Mouse (Mus musculus) small intestine, adult 2 months (tissue): ENCODE data around the gene Pdgfa. TPM values are rescaled to one million over a fixed set of nuclear protein-coding genes. Genes with fewer than 3 reads are reported as not detected.

Experiments
- H3K27ac ChIP-seq: fragments of 200-500 bp; 2 replicates; pipeline ENCODE4 v1.5.1; 2012; ENCODE audit warnings: low read depth, low read length, control low read depth, inconsistent platforms; ENCODE audit not compliant: insufficient read depth
- H3K27me3 ChIP-seq: fragments of 200-500 bp; 2 replicates; pipeline ENCODE4 v1.6.1; 2012; ENCODE audit warnings: mild to moderate bottlenecking, moderate library complexity, low read length, inconsistent platforms; ENCODE audit not compliant: control insufficient read depth, insufficient read depth
- H3K36me3 ChIP-seq: fragments of 200-500 bp; 2 replicates; pipeline ENCODE4 v1.6.1; 2012; ENCODE audit warnings: mild to moderate bottlenecking, low read length, control low read depth, inconsistent platforms; ENCODE audit not compliant: control insufficient read depth, insufficient read depth
- H3K4me1 ChIP-seq: fragments of 200-500 bp; 2 replicates; pipeline ENCODE4 v1.6.1; 2012; ENCODE audit warnings: low read length, inconsistent platforms, mixed read lengths; ENCODE audit not compliant: control insufficient read depth, insufficient read depth, insufficient read length
- H3K4me3 ChIP-seq: fragments of 200-500 bp; 2 replicates; pipeline ENCODE4 v1.5.1; 2012; ENCODE audit warnings: low read depth, mild to moderate bottlenecking, control low read depth, inconsistent platforms, low read length, moderate library complexity
- CTCF ChIP-seq: fragments of 200-500 bp; IDR thresholded peaks from 2 replicates; pipeline ENCODE4 v1.5.1; 2012; ENCODE audit warnings: low read depth, mild to moderate bottlenecking, control low read depth, inconsistent platforms, low read length, moderate library complexity, mixed read lengths; ENCODE audit not compliant: insufficient replicate concordance, insufficient read length; ENCODE audit errors: extremely low read depth
- POLR2A ChIP-seq: fragments of 200-500 bp; IDR thresholded peaks from 2 replicates; pipeline ENCODE4 v1.6.1; 2012; ENCODE audit warnings: low read depth, mild to moderate bottlenecking, control low read depth, inconsistent platforms, low read length, moderate library complexity
- WGBS: fragments of 180-500 bp; shearing (Covaris S2); methylation state at CpG from one replicate; pipeline ENCODE4 v1.1.7; 2018; 5-methylcytosine and 5-hydroxymethylcytosine counted together
- polyA plus RNA-seq: library from polyadenylated mRNA; depleted of rRNA; stranded (reverse); fragments of >200 nt; gene quantifications from 2 replicates; pipeline ENCODE4 v1.2.3, GENCODE M21; 2012

Gene Pdgfa
- polyA plus RNA-seq, 1 experiment: 74.2 TPM

GRCm38 (mm10) chr5:139004588-139004987 lies 7.4 kb upstream of the Pdgfa start:
- no peak overlapping the region for H3K4me3 ChIP-seq
- 83% methylated on average over 6 of the region's 6 CpGs for WGBS
- TF ChIP-seq POLR2A (no peak), CTCF (no peak)
- no peak overlapping the region for H3K27ac ChIP-seq
- no peaks in the 10 kb centered on the region for H3K36me3 ChIP-seq
- H3K27me3 ChIP-seq: no peaks in the 10 kb centered on the region
- peaks cover 4% of the 10 kb centered on the region for H3K4me1 ChIP-seq

- TF ChIP-seq CTCF: no peak
- no peak for TF ChIP-seq POLR2A
- WGBS: 59% methylated on average over 7 of the region's 7 CpGs
- H3K27ac ChIP-seq: no peak overlapping the region
- H3K4me3 ChIP-seq: no peak overlapping the region
- peaks cover 27% of the 10 kb centered on the region for H3K4me1 ChIP-seq
- no peaks in the 10 kb centered on the region for H3K36me3 ChIP-seq
- no peaks in the 10 kb centered on the region; the same call in 1 of the 2 replicates for H3K27me3 ChIP-seq
Measured at GRCm38 (mm10) chr5:138999716-139000115, 2.5 kb upstream of the Pdgfa start.

GRCm38 (mm10) chr5:138997936-138998580 lies 888 bp upstream of the Pdgfa start:
- H3K36me3 ChIP-seq: no peaks in the 10 kb centered on the region
- peaks cover 27% of the 10 kb centered on the region for H3K4me1 ChIP-seq
- H3K4me3 ChIP-seq: peak overlapping the region; percentile 39
- TF ChIP-seq POLR2A: no peak
- no peak for TF ChIP-seq CTCF
- H3K27ac ChIP-seq: no peak overlapping the region
- 1% methylated on average over 30 of the region's 30 CpGs for WGBS
- H3K27me3 ChIP-seq: no peaks in the 10 kb centered on the region; the same call in 1 of the 2 replicates

- peaks cover 27% of the 10 kb centered on the region for H3K4me1 ChIP-seq
- WGBS: 24% methylated on average over 24 of the region's 24 CpGs
- peak overlapping the region; percentile 42; the same call in 1 of the 2 replicates for H3K27ac ChIP-seq
Measured at GRCm38 (mm10) chr5:138996322-138997073, 672 bp downstream of the Pdgfa start.

GRCm38 (mm10) chr5:138995721-138996311 lies 1.4 kb downstream of the Pdgfa start:
- Histone ChIP-seq H3K4me1 (peaks cover 33% of the 10 kb centered on the region), H3K36me3 (no peaks in the 10 kb centered on the region), H3K27ac (peak overlapping the region; percentile 42; the same call in 1 of the 2 replicates), H3K27me3 (no peaks in the 10 kb centered on the region; the same call in 1 of the 2 replicates), H3K4me3 (peak overlapping the region; percentile 71)
- WGBS: under 1% methylated on average over 49 of the region's 52 CpGs
- TF ChIP-seq CTCF: no peak
- TF ChIP-seq POLR2A: peak; percentile 39; the same call in 1 of the 2 replicates

More at GRCm38 (mm10) chr5:138996322-138997073, 672 bp downstream of the Pdgfa start:
- H3K27me3 ChIP-seq: no peaks in the 10 kb centered on the region; the same call in 1 of the 2 replicates
- H3K36me3 ChIP-seq: no peaks in the 10 kb centered on the region
- peak overlapping the region; percentile 71 for H3K4me3 ChIP-seq
- TF ChIP-seq POLR2A (no peak), CTCF (peak; percentile 60; the same call in 1 of the 2 replicates)

- Histone ChIP-seq H3K4me3 (peak overlapping the region; percentile 82), H3K36me3 (no peaks in the 10 kb centered on the region), H3K27me3 (no peaks in the 10 kb centered on the region; the same call in 1 of the 2 replicates), H3K4me1 (peaks cover 39% of the 10 kb centered on the region), H3K27ac (peak overlapping the region; percentile 93)
- TF ChIP-seq CTCF (no peak), POLR2A (peak; percentile 38)
- under 1% methylated on average over 104 of the region's 127 CpGs for WGBS
Measured at GRCm38 (mm10) chr5:138994786-138995720, 2.1 kb downstream of the Pdgfa start.
